Comparison of ENCODE assay signal across 18 mouse cellular contexts in the genomic region with DNA sequence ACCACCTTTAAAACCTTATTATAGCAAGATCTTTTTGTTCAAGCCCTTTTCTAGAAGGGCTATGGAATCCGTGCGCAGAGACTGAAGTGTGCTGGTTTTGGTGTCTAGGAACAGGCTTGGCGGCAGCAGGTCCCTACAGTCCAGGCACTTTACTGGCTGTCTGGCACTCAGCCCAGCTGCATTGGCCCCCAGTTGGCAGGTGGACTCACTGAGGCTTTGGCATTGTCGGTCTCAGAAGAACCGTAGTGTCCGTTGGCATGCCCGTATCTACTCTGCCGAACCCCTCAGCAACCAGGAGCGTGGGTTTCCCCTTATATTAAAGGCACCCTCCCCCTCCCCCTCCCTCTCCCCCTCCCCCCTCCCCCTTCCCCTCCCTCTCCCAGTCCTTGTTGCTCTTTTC.
DNase-seq lines count a peak whose midpoint lies in the region; ATAC-seq and TF ChIP-seq lines count a peak whose summit lies in the region.
"Had no signal": no experiment of that assay in that cellular context is flagged by ENCODE, and none has a peak within 500 bp of the region (broad histone marks: within the 10 kb centered on the region; RNA-seq: fewer than 3 reads in every experiment).

No protein-coding gene starts in this region.

- no peak overlapping the region for H3K9ac ChIP-seq in forebrain, postnatal 0 days
- no peak overlapping the region for H3K9ac ChIP-seq in forebrain, embryonic 15.5 days (replicated peaks)
- H3K9ac ChIP-seq in midbrain, embryonic 14.5 days (replicated peaks; ENCODE audit: low read length) = no peak overlapping the region
- no peak overlapping the region for H3K9ac ChIP-seq in midbrain, embryonic 13.5 days (replicated peaks)
- no peak overlapping the region for H3K9ac ChIP-seq in neural tube, embryonic 14.5 days (replicated peaks; ENCODE audit: low read depth, low read length)
- H3K9ac ChIP-seq: heart, embryonic 13.5 days had no signal

- no peak for TF ChIP-seq POLR2A in cerebellum, adult 2 months (IDR thresholded peaks at IDR 0.05; ENCODE audit: borderline replicate concordance, insufficient read depth, low read length)

- peaks cover 26% of the 10 kb centered on the region for H3K36me3 ChIP-seq in forebrain, postnatal 0 days (ENCODE audit: insufficient read depth)
- peaks cover 11% of the 10 kb centered on the region; the same call in 1 of the 2 replicates for H3K36me3 ChIP-seq in forebrain, embryonic 15.5 days
- peaks cover 45% of the 10 kb centered on the region for H3K36me3 ChIP-seq in midbrain, embryonic 14.5 days (ENCODE audit: control insufficient read depth, insufficient read depth, low read length)
- peaks cover 51% of the 10 kb centered on the region for H3K36me3 ChIP-seq in midbrain, embryonic 13.5 days
- H3K36me3 ChIP-seq in neural tube, embryonic 14.5 days (ENCODE audit: control insufficient read depth, insufficient read depth, low read length) = peaks cover 11% of the 10 kb centered on the region; the same call in 1 of the 2 replicates
- H3K36me3 ChIP-seq: G1E had no signal

- no peak overlapping the region for H3K4me3 ChIP-seq in cerebellum, adult 2 months (replicated peaks; ENCODE audit: insufficient read depth, low read depth, low read length)
- H3K4me3 ChIP-seq in forebrain, postnatal 0 days (ENCODE audit: low read depth, low read length) = no peak overlapping the region
- no peak overlapping the region for H3K4me3 ChIP-seq in forebrain, embryonic 15.5 days
- no peak overlapping the region for H3K4me3 ChIP-seq in midbrain, embryonic 14.5 days (replicated peaks; ENCODE audit: low read depth, low read length)
- no peak overlapping the region for H3K4me3 ChIP-seq in midbrain, embryonic 13.5 days (replicated peaks)
- no peak overlapping the region for H3K4me3 ChIP-seq in neural tube, embryonic 14.5 days (ENCODE audit: low read depth, low read length)
- H3K4me3 ChIP-seq: heart, embryonic 13.5 days; left cerebral cortex, adult 2 months had no signal

- WGBS in cerebellum, adult 2 months = 36% methylated on average over 9 of the region's 9 CpGs
- WGBS in forebrain, postnatal 0 days = 32% methylated on average over 9 of the region's 9 CpGs
- WGBS in forebrain, embryonic 15.5 days = 61% methylated on average over 9 of the region's 9 CpGs
- WGBS in midbrain, embryonic 14.5 days = 77% methylated on average over 9 of the region's 9 CpGs
- 81% methylated on average over 9 of the region's 9 CpGs for WGBS in midbrain, embryonic 13.5 days
- WGBS in neural tube, embryonic 14.5 days = 54% methylated on average over 9 of the region's 9 CpGs

- no peak for TF ChIP-seq CTCF in cerebellum, adult 2 months (IDR thresholded peaks at IDR 0.05; ENCODE audit: borderline replicate concordance, insufficient read depth, low read depth, low read length)
- TF ChIP-seq CTCF in forebrain, postnatal 0 days (IDR thresholded peaks at IDR 0.05; ENCODE audit: low read depth) = no peak

- peak; percentile 27 to 40 for DNase-seq in cerebellum, adult 2 months
- DNase-seq in cerebellum, adult 11 months = no peak
- DNase-seq in forebrain, postnatal 0 days = peak; percentile 48
- DNase-seq in midbrain, embryonic 14.5 days = peak; percentile 54
- DNase-seq in T-cell, adult 2 months (ENCODE audit: low spot score) = no peak
- DNase-seq: adrenal gland, postnatal 36 days; kidney, adult 9 months; kidney, postnatal 25 days; lung, postnatal 14 days; right cerebral cortex, postnatal 14 days; spleen, adult 18-20 months had no signal

- no peak for ATAC-seq in forebrain, postnatal 0 days
- ATAC-seq in forebrain, embryonic 15.5 days (replicated peaks) = no peak
- ATAC-seq in midbrain, embryonic 14.5 days (ENCODE audit: low FRiP score, low TSS enrichment) = no peak
- ATAC-seq in midbrain, embryonic 13.5 days = no peak
- peak; percentile 68 for ATAC-seq in neural tube, embryonic 14.5 days (ENCODE audit: low read depth)

- no peaks in the 10 kb centered on the region for H3K9me3 ChIP-seq in forebrain, postnatal 0 days (ENCODE audit: low read length)
- H3K9me3 ChIP-seq in forebrain, embryonic 15.5 days = no peaks in the 10 kb centered on the region
- no peaks in the 10 kb centered on the region for H3K9me3 ChIP-seq in midbrain, embryonic 14.5 days (ENCODE audit: control insufficient read depth, low read length)
- no peaks in the 10 kb centered on the region for H3K9me3 ChIP-seq in midbrain, embryonic 13.5 days
- H3K9me3 ChIP-seq in neural tube, embryonic 14.5 days (ENCODE audit: control insufficient read depth, low read length) = no peaks in the 10 kb centered on the region
- H3K9me3 ChIP-seq: G1E; heart, embryonic 13.5 days had no signal

- no peak overlapping the region for H3K4me2 ChIP-seq in forebrain, postnatal 0 days (ENCODE audit: low read depth)
- no peak overlapping the region for H3K4me2 ChIP-seq in forebrain, embryonic 15.5 days (replicated peaks)
- no peak overlapping the region for H3K4me2 ChIP-seq in midbrain, embryonic 14.5 days (ENCODE audit: low read length)
- H3K4me2 ChIP-seq in midbrain, embryonic 13.5 days (replicated peaks) = no peak overlapping the region
- no peak overlapping the region for H3K4me2 ChIP-seq in neural tube, embryonic 14.5 days (ENCODE audit: low read depth, low read length)
- H3K4me2 ChIP-seq: heart, embryonic 13.5 days; liver, embryonic 11.5 days had no signal

- H3K27ac ChIP-seq in cerebellum, adult 2 months (ENCODE audit: insufficient read depth, low read length) = no peak overlapping the region
- H3K27ac ChIP-seq in forebrain, postnatal 0 days (ENCODE audit: low read depth, low read length) = no peak overlapping the region
- H3K27ac ChIP-seq in forebrain, embryonic 15.5 days (replicated peaks) = no peak overlapping the region; the same call in 1 of the 2 replicates
- H3K27ac ChIP-seq in midbrain, embryonic 14.5 days (replicated peaks; ENCODE audit: low read depth, low read length) = no peak overlapping the region
- no peak overlapping the region for H3K27ac ChIP-seq in midbrain, embryonic 13.5 days
- no peak overlapping the region for H3K27ac ChIP-seq in neural tube, embryonic 14.5 days (ENCODE audit: low read depth, low read length)
- H3K27ac ChIP-seq: heart, embryonic 13.5 days; left cerebral cortex, adult 2 months had no signal

- H3K4me1 ChIP-seq in cerebellum, adult 2 months (ENCODE audit: control insufficient read depth, insufficient read depth, low read length) = peaks cover 16% of the 10 kb centered on the region
- H3K4me1 ChIP-seq in forebrain, postnatal 0 days (ENCODE audit: insufficient read depth) = peaks cover 23% of the 10 kb centered on the region; the same call in 1 of the 2 replicates
- peaks cover 34% of the 10 kb centered on the region for H3K4me1 ChIP-seq in forebrain, embryonic 15.5 days
- peaks cover 11% of the 10 kb centered on the region; the same call in 1 of the 2 replicates for H3K4me1 ChIP-seq in midbrain, embryonic 14.5 days (ENCODE audit: control insufficient read depth, insufficient read depth, low read length)
- peaks cover 20% of the 10 kb centered on the region for H3K4me1 ChIP-seq in midbrain, embryonic 13.5 days (replicated peaks)
- H3K4me1 ChIP-seq in neural tube, embryonic 14.5 days (ENCODE audit: control insufficient read depth, insufficient read depth, low read length) = peaks cover 15% of the 10 kb centered on the region; the same call in 1 of the 2 replicates

- no peaks in the 10 kb centered on the region for H3K27me3 ChIP-seq in cerebellum, adult 2 months (ENCODE audit: control insufficient read depth, insufficient read depth, low read length)
- H3K27me3 ChIP-seq in forebrain, postnatal 0 days (ENCODE audit: insufficient read depth, low read length) = no peaks in the 10 kb centered on the region
- no peaks in the 10 kb centered on the region for H3K27me3 ChIP-seq in forebrain, embryonic 15.5 days
- H3K27me3 ChIP-seq in midbrain, embryonic 14.5 days (ENCODE audit: control insufficient read depth, insufficient read depth, low read length) = no peaks in the 10 kb centered on the region
- no peaks in the 10 kb centered on the region for H3K27me3 ChIP-seq in midbrain, embryonic 13.5 days
- no peaks in the 10 kb centered on the region for H3K27me3 ChIP-seq in neural tube, embryonic 14.5 days (ENCODE audit: control insufficient read depth, insufficient read depth, low read length)
- H3K27me3 ChIP-seq: heart, embryonic 13.5 days had no signal

Comparison
In these comparisons a context has a peak if more than half of its experiments do, and no peak if none do; other contexts are left out.
1. DNase-seq: peak in cerebellum, adult 2 months (2 of 2), forebrain, postnatal 0 days (single experiment) and midbrain, embryonic 14.5 days (single experiment); none in cerebellum, adult 11 months (single experiment) and T-cell, adult 2 months (single experiment).